Mouse (Mus musculus) small intestine, adult 2 months (tissue): ENCODE results near the gene St7. TPM values are rescaled to one million over a fixed set of nuclear protein-coding genes. Genes with fewer than 3 reads are reported as not detected.
A peak's percentile ranks its signal among the peaks of the same experiment; 100 is the strongest.

Experiments
- H3K27ac ChIP-seq: fragments of 200-500 bp; 2 replicates; pipeline ENCODE4 v1.5.1; 2012; ENCODE audit warnings: low read depth, low read length, control low read depth, inconsistent platforms; ENCODE audit not compliant: insufficient read depth
- H3K27me3 ChIP-seq: fragments of 200-500 bp; 2 replicates; pipeline ENCODE4 v1.6.1; 2012; ENCODE audit warnings: mild to moderate bottlenecking, moderate library complexity, low read length, inconsistent platforms; ENCODE audit not compliant: control insufficient read depth, insufficient read depth
- H3K36me3 ChIP-seq: fragments of 200-500 bp; 2 replicates; pipeline ENCODE4 v1.6.1; 2012; ENCODE audit warnings: mild to moderate bottlenecking, low read length, control low read depth, inconsistent platforms; ENCODE audit not compliant: control insufficient read depth, insufficient read depth
- H3K4me1 ChIP-seq: fragments of 200-500 bp; 2 replicates; pipeline ENCODE4 v1.6.1; 2012; ENCODE audit warnings: low read length, inconsistent platforms, mixed read lengths; ENCODE audit not compliant: control insufficient read depth, insufficient read depth, insufficient read length
- H3K4me3 ChIP-seq: fragments of 200-500 bp; 2 replicates; pipeline ENCODE4 v1.5.1; 2012; ENCODE audit warnings: low read depth, mild to moderate bottlenecking, control low read depth, inconsistent platforms, low read length, moderate library complexity
- CTCF ChIP-seq: fragments of 200-500 bp; IDR thresholded peaks from 2 replicates; pipeline ENCODE4 v1.5.1; 2012; ENCODE audit warnings: low read depth, mild to moderate bottlenecking, control low read depth, inconsistent platforms, low read length, moderate library complexity, mixed read lengths; ENCODE audit not compliant: insufficient replicate concordance, insufficient read length; ENCODE audit errors: extremely low read depth
- POLR2A ChIP-seq: fragments of 200-500 bp; IDR thresholded peaks from 2 replicates; pipeline ENCODE4 v1.6.1; 2012; ENCODE audit warnings: low read depth, mild to moderate bottlenecking, control low read depth, inconsistent platforms, low read length, moderate library complexity
- WGBS: fragments of 180-500 bp; shearing (Covaris S2); methylation state at CpG from one replicate; pipeline ENCODE4 v1.1.7; 2018; 5-methylcytosine and 5-hydroxymethylcytosine counted together
- polyA plus RNA-seq: library from polyadenylated mRNA; depleted of rRNA; stranded (reverse); fragments of >200 nt; gene quantifications from 2 replicates; pipeline ENCODE4 v1.2.3, GENCODE M21; 2012

St7 gene
- polyA plus RNA-seq, 1 experiment, result 3.3 TPM

GRCm38 (mm10) chr6:17747724-17748123 lies 55.0 kb downstream of the St7 start:
- 90% methylated on average over 13 of the region's 13 CpGs for WGBS
- Histone ChIP-seq H3K36me3 (no peaks in the 10 kb centered on the region), H3K27me3 (no peaks in the 10 kb centered on the region), H3K4me3 (no peak overlapping the region), H3K4me1 (no peaks in the 10 kb centered on the region), H3K27ac (no peak overlapping the region)
- TF ChIP-seq CTCF (no peak), POLR2A (no peak)

GRCm38 (mm10) chr6:17748866-17749582 lies 56.3 kb downstream of the St7 start:
- Histone ChIP-seq H3K36me3 (no peaks in the 10 kb centered on the region), H3K27me3 (no peaks in the 10 kb centered on the region), H3K4me3 (peak overlapping the region; percentile 46), H3K27ac (no peak overlapping the region), H3K4me1 (no peaks in the 10 kb centered on the region)
- TF ChIP-seq POLR2A (no peak), CTCF (no peak)
- WGBS, result 34% methylated on average over 18 of the region's 18 CpGs

- TF ChIP-seq CTCF (no peak), POLR2A (no peak)
- Histone ChIP-seq H3K27ac (no peak overlapping the region), H3K36me3 (no peaks in the 10 kb centered on the region), H3K4me3 (no peak overlapping the region), H3K27me3 (no peaks in the 10 kb centered on the region), H3K4me1 (no peaks in the 10 kb centered on the region)
- 89% methylated on average over 3 of the region's 3 CpGs for WGBS
Measured at GRCm38 (mm10) chr6:17749596-17749995, 56.9 kb downstream of the St7 start.

GRCm38 (mm10) chr6:17750041-17750660 lies 57.4 kb downstream of the St7 start:
- no peaks in the 10 kb centered on the region for H3K4me1 ChIP-seq
- WGBS, result 88% methylated on average over 9 of the region's 9 CpGs
- H3K27ac ChIP-seq, result no peak overlapping the region
- H3K36me3 ChIP-seq, result no peaks in the 10 kb centered on the region
- no peak for TF ChIP-seq CTCF
- no peak overlapping the region for H3K4me3 ChIP-seq
- no peaks in the 10 kb centered on the region for H3K27me3 ChIP-seq

- 84% methylated on average over 6 of the region's 6 CpGs for WGBS
- TF ChIP-seq POLR2A (no peak), CTCF (no peak)
- Histone ChIP-seq H3K27ac (no peak overlapping the region), H3K4me1 (no peaks in the 10 kb centered on the region), H3K27me3 (no peaks in the 10 kb centered on the region), H3K36me3 (no peaks in the 10 kb centered on the region), H3K4me3 (no peak overlapping the region)
Measured at GRCm38 (mm10) chr6:17750957-17751356, 58.2 kb downstream of the St7 start.

- H3K27me3 ChIP-seq, result no peaks in the 10 kb centered on the region
- WGBS, result 70% methylated on average over 6 of the region's 6 CpGs
- no peaks in the 10 kb centered on the region for H3K36me3 ChIP-seq
- H3K27ac ChIP-seq, result no peak overlapping the region
- TF ChIP-seq CTCF (no peak), POLR2A (no peak)
- no peak overlapping the region for H3K4me3 ChIP-seq
- H3K4me1 ChIP-seq, result no peaks in the 10 kb centered on the region
Measured at GRCm38 (mm10) chr6:17755902-17756301, 63.2 kb downstream of the St7 start.

- TF ChIP-seq CTCF (no peak), POLR2A (no peak)
- Histone ChIP-seq H3K4me1 (no peaks in the 10 kb centered on the region), H3K27me3 (no peaks in the 10 kb centered on the region), H3K27ac (no peak overlapping the region), H3K4me3 (no peak overlapping the region), H3K36me3 (no peaks in the 10 kb centered on the region)
- WGBS, result 81% methylated on average over 4 of the region's 4 CpGs
Measured at GRCm38 (mm10) chr6:17758568-17758967, 65.8 kb downstream of the St7 start.
